Mouse (Mus musculus): ENCODE measurements around the gene Mcub.

Gene Mcub

DNA sequence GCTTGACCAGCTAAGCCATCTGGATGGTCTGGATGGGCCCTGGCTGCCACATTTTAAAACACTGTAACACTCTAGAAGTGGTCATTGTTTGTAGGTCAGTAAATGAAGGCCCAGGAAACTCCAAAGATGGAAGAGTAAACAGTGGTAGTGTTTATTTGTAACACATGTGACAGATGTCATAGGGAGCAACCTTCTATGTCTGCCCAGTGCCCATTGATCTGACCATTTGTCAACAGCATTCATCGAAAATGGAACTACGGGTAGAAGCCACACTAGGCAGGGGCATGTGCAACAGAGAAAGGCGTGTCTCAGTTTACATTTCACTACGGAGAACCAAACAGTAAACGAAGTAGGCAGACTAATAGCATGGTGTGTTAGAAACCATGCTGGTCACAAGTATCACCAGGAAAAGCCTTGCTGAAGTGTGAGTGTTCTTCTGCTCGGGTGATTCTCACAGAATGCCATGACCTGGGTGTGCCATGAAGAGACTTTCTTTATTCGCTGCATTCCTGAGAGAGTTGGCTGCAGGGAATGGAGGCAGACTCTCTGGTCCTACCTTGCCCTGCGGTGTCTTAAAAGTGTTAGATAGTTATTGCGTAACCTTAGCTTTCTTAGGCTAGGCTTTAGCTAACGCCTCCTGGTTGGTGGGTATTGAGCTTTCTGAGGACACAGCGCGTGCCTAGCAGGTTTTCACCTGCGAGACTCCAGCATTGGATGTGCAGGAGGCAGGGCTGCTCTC is 82.1 kb downstream of the Mcub start:
- no peak for DNase-seq

- DNase-seq: no peak
Observed at GRCm38 (mm10) chr3:129886430-129886829, 83.6 kb downstream of the Mcub start.

DNA sequence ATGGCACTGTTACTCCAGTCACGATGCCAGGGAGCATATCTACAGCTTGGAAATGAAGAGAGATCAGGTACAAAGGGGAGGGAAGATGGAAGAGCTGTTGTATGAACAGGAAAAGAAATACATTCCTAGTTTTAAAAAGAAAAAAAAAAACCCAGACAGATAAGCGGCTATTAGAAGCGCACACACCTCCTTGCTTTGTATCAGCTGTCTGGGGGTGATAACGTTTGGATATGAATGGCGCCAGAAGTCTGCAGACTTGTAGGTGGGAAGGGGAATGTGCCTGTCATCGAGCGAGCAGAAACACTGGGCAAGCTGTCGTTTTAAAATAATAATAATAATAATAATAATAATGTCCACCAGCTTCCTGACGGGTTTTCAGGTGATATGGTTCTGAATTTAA is 84.4 kb downstream of the Mcub start:
- DNase-seq: no peak

DNA sequence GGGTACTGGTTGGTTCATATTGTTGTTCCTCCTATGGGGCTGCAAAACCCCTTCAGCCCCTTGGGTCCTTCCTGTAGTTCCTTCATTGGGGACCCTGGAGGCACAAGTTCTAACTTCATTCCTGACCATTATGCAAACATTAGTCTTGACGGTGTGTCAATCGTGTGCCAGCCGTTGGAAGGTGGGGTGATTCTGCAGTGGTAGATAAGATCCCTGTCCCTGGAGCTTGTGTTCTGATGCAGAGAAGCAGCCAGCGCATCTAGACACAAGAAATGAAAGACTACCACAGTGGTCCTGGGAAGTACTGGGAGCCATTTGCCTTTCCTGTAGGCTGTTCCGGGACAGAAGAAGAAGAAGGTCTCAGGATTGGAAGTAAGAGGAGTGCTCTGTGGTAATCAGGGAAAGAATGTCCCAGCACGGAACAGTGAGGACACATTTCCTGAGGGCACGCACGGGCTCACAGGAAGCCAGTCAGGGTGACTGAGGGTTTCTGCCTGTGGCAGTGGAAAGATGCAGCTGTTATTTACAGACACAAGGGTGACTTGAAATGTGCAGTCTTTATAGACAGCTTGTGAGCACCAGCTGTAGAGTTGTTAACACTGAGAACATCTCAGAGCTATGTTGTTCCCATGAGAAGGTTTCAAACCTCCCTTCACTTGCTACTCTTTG is 88.9 kb downstream of the Mcub start:
- DNase-seq: peak; percentile 45

GRCm38 (mm10) chr3:129879913-129880312 is 90.1 kb downstream of the Mcub start:
- no peak for DNase-seq

DNA sequence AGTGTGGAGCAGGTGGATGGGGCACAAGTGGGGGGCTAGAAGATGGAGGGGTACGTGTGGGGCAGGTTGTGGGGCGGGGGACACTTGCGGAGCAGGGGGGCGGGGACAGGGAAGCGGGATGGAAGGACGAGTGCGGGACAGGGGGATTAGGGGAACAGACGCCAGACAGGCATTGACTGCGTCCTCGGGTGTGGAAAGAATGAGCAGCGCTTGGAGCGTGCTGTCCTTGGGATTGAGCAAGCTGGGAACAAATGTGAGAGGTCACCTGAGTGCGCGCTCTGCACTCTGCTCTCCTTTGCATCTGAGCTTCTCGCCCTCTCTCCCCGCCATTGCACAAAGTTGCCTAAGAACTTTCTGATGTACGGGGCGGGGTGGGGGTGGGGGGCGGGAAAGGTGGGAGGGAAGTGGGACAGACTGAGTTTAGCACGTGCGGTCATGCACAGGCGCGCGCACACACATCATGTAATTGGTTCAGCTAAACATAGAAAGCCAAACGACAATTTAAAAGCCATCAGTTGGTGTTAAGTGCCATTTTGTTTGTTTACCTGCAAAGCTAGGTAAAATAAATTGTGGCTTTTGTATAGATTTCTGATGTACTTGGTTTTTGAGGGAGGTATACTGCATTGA is 90.8 kb downstream of the Mcub start:
- peak; percentile 45 for DNase-seq

DNA sequence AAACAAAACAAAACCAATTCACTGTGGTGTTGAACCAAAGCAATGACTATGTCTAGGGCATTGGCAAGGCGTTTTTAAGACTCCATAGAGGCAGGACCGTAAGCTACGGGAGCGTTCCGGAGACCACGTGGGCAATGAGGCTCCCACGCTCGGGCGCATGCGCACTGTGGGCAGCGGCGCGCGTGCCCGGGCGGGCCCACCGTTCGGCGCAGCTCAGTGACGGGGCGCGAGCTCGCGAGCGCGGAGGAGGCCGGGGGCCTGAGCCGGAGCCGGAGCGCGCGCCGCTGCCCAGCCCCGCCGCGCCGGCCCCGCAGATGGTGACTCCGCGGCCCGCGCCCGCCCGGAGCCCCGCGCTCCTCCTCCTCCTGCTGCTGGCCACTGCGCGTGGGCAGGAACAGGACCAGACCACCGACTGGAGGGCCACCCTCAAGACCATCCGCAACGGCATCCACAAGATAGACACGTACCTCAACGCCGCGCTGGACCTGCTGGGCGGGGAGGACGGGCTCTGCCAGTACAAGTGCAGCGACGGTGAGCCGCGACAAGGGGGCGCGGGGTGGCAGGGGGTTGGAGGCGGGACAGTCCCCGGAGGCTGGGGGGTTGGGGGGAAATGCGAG is 91.5 kb downstream of the Mcub start, which contains the start of gene Pla2g12a:
TSS of gene Pla2g12a (plus strand) at position 202 of the 617 bp plus-strand sequence.
- DNase-seq: peak; percentile 93

- DNase-seq: no peak
Observed at GRCm38 (mm10) chr3:129877327-129877726, 92.7 kb downstream of the Mcub start.

Data from lung, postnatal 10 days (tissue).